Mouse (Mus musculus) left cerebral cortex, postnatal 10 days (tissue): Measurements from ENCODE around the gene Rassf3. TPM values are rescaled to one million over a fixed set of nuclear protein-coding genes. Genes with fewer than 3 reads are reported as not detected.
A peak's percentile ranks its signal among the peaks of the same experiment; 100 is the strongest.

Experiments used
- DNase-seq, 2 experiments: peaks; one replicate each; pipeline ENCODE4 v3.0.0; 2021 to 2022; ENCODE audit warnings: low spot score in 2 of 2, mixed read lengths in 1 of 2; ENCODE audit errors: extremely low spot score in 1 of 2
- intact Hi-C: fragments of 180-260 bp; cut with DNase I; formaldehyde crosslinking; loops from one replicate; pipeline ENCODE4 v1.15.1; 2025
- total RNA-seq, 2 experiments: library from RNA; stranded (reverse); gene quantifications; 2 replicates each; pipeline ENCODE4 v1.2.3; 2021

Gene Rassf3
- total RNA-seq, 2 experiments from 2014 or later = 24.5 to 31.1 TPM

GRCm38 (mm10) chr10:121390602-121391001, 85.5 kb downstream of the Rassf3 start:
- DNase-seq = no peak
- intact Hi-C loops = no loop called here

GRCm38 (mm10) chr10:121386347-121386746, 89.8 kb downstream of the Rassf3 start:
- intact Hi-C loops = no loop called here
- no peak for DNase-seq

GRCm38 (mm10) chr10:121385695-121386094, 90.5 kb downstream of the Rassf3 start:
- intact Hi-C loops = no loop called here
- no peak for DNase-seq

- intact Hi-C loops = no loop called here
- DNase-seq = no peak
These were observed 91.4 kb downstream of the Rassf3 start for GRCm38 (mm10) chr10:121384710-121385109.

- no peak for DNase-seq
- intact Hi-C loops = no loop called here
These were observed 94.9 kb downstream of the Rassf3 start for GRCm38 (mm10) chr10:121381280-121381679.

- intact Hi-C loops = no loop called here
- no peak for DNase-seq
These were observed 96.8 kb downstream of the Rassf3 start for GRCm38 (mm10) chr10:121379387-121379786.

- intact Hi-C loops = no loop called here
- DNase-seq = no peak
These were observed 99.4 kb downstream of the Rassf3 start for GRCm38 (mm10) chr10:121376530-121377271.

GRCm38 (mm10) chr10:121375649-121376493, 100.3 kb downstream of the Rassf3 start:
- intact Hi-C loops = no loop called here
- DNase-seq = no peak

- DNase-seq = no peak
- intact Hi-C loops = no loop called here
These were observed 101.2 kb downstream of the Rassf3 start for GRCm38 (mm10) chr10:121374693-121375620.

- intact Hi-C loops = no loop called here
- DNase-seq = no peak
These were observed 102.1 kb downstream of the Rassf3 start for GRCm38 (mm10) chr10:121374013-121374412.

- DNase-seq = no peak
- intact Hi-C loops = no loop called here
These were observed 105.4 kb downstream of the Rassf3 start for GRCm38 (mm10) chr10:121370777-121371176.

GRCm38 (mm10) chr10:121368783-121369465, 107.2 kb downstream of the Rassf3 start:
- intact Hi-C loops = loop anchor here (5.0 kb wide), 1 partner anchor 62 kb away; no protein-coding TSS in a partner anchor
- no peak for DNase-seq

GRCm38 (mm10) chr10:121367780-121368179, 108.4 kb downstream of the Rassf3 start:
- no peak for DNase-seq
- intact Hi-C loops = loop anchor here (5.0 kb wide), 1 partner anchor 60 kb away; no protein-coding TSS in a partner anchor

- DNase-seq = no peak
- intact Hi-C loops = loop anchor here (5.0 kb wide), 1 partner anchor 60 kb away; no protein-coding TSS in a partner anchor
These were observed 108.9 kb downstream of the Rassf3 start for GRCm38 (mm10) chr10:121367271-121367670.

GRCm38 (mm10) chr10:121365781-121366272, 110.3 kb downstream of the Rassf3 start:
- no peak for DNase-seq
- intact Hi-C loops = loop anchor here (5.0 kb wide), 1 partner anchor 59 kb away; no protein-coding TSS in a partner anchor

GRCm38 (mm10) chr10:121364801-121365564, 111.2 kb downstream of the Rassf3 start, which contains the start of gene Gns:
Gns (plus strand) TSS chr10:121365090.
- intact Hi-C loops = loop anchor here (5.0 kb wide), 1 partner anchor 58 kb away; no protein-coding TSS in a partner anchor
- peak; percentile 78 to 93 for DNase-seq

- DNase-seq = no peak
- intact Hi-C loops = no loop called here
These were observed 111.8 kb downstream of the Rassf3 start for GRCm38 (mm10) chr10:121364306-121364705.
